Mouse (Mus musculus) forebrain, embryonic 14.5 days (tissue): ENCODE results near the gene Vpreb3. TPM values are rescaled to one million over a fixed set of nuclear protein-coding genes. Genes with fewer than 3 reads are reported as not detected.
A peak's percentile ranks its signal among the peaks of the same experiment; 100 is the strongest.
"Not testable (repeated sequence)": the region's sequence is repeated elsewhere in the genome, so short reads cannot be mapped to it uniquely, and the experiment has no call there.

ENCODE experiments used
- ATAC-seq: fragments of 200-750 bp; cut with Nextera tagmentation; 2 replicates; pipeline ENCODE4 v1.8.0; 2017; ENCODE audit warnings: mild to moderate bottlenecking, moderate library complexity
- DNase-seq: peaks from one replicate; pipeline ENCODE4 v3.0.0-alpha.2; 2015; ENCODE audit warnings: low spot score
- H3K27ac ChIP-seq: fragments of 300-500 bp; sonication (generic); 2 replicates; pipeline ENCODE4 v1.5.1; 2014; ENCODE audit warnings: low read depth, mild to moderate bottlenecking, control low read depth, low read length, moderate library complexity
- H3K27me3 ChIP-seq: fragments of 300-500 bp; sonication (generic); replicated peaks from 2 replicates; pipeline ENCODE4 v1.6.1; 2014; ENCODE audit warnings: low read length, control low read depth, mixed read lengths; ENCODE audit not compliant: control insufficient read depth, insufficient read depth
- H3K36me3 ChIP-seq: fragments of 300-500 bp; sonication (generic); 2 replicates; pipeline ENCODE4 v1.6.1; 2014; ENCODE audit warnings: low read length, control low read depth; ENCODE audit not compliant: control insufficient read depth, insufficient read depth
- H3K4me1 ChIP-seq: fragments of 300-500 bp; sonication (generic); 2 replicates; pipeline ENCODE4 v1.6.1; 2014; ENCODE audit warnings: antibody characterized with exemption, low read length, control low read depth; ENCODE audit not compliant: control insufficient read depth, insufficient read depth
- H3K4me2 ChIP-seq: fragments of 300-500 bp; sonication (generic); 2 replicates; pipeline ENCODE4 v1.6.1; 2014; ENCODE audit warnings: mild to moderate bottlenecking, control low read depth, low read length
- H3K4me3 ChIP-seq: fragments of 300-500 bp; sonication (generic); 2 replicates; pipeline ENCODE4 v1.5.1; 2014; ENCODE audit warnings: low read depth, low read length, control low read depth
- H3K9ac ChIP-seq: fragments of 300-500 bp; sonication (generic); 2 replicates; pipeline ENCODE4 v1.6.1; 2014; ENCODE audit warnings: mild to moderate bottlenecking, low read length, control low read depth, moderate library complexity
- H3K9me3 ChIP-seq: fragments of 300-500 bp; sonication (generic); replicated peaks from 2 replicates; pipeline ENCODE4 v1.6.1; 2016; ENCODE audit warnings: low read length, control low read depth, mixed read lengths; ENCODE audit not compliant: control insufficient read depth
- WGBS: fragments of 180-500 bp; shearing (Covaris S2); extraction: QIAGEN DNeasy Blood & Tissue Kit; methylation state at CpG from one replicate; pipeline ENCODE4 v1.1.7; 2014; 5-methylcytosine and 5-hydroxymethylcytosine counted together
- polyA plus RNA-seq: library from polyadenylated mRNA; unstranded; fragments of >200 nt; fragmentation: Nextera tagmentation; extraction: Ambion mirVana; gene quantifications from 2 replicates; pipeline ENCODE4 v1.2.1, GENCODE M21; 2014

Gene Vpreb3
- polyA plus RNA-seq, 1 experiment from 2014 or later = not detected

DNA sequence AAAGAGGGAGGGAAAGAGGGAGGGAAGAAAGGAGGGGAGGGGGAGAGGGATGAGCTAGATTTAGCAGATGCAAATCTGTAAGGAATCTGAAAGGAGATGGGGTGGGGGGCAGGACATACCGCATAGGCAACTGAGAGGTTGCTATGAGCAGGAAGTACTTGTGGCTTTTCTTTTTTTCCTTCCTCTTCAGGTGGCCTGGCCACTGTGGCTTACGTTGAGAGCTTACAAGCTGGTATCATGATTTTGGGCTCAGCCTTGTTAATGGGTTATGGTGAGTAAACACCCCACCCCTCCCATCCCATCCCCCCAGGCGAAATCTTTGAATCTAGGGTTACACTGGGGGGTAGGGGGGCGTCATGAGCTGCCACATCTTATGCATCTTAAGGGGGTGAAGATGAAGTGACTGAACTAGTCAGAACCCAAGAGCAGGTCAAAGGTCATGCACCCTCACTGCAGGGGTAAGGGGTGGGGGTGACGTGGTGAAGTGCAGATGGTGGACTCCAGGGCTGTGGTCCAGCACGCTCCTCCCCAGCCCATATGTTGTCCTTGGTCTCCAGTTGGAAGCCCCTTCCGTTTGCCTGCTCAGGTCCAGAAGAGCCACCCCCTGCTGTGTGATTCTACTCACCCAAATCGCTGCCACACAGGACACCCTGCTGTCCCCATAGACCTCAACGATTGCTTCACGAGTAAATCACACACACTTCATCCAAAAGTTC, 35.4 kb downstream of the Vpreb3 start:
- no peak for ATAC-seq
- no peak overlapping the region for H3K4me3 ChIP-seq
- H3K4me1 ChIP-seq = no peaks in the 10 kb centered on the region
- no peaks in the 10 kb centered on the region for H3K9me3 ChIP-seq
- WGBS = 44% methylated on average over 10 of the region's 10 CpGs
- no peaks in the 10 kb centered on the region for H3K27me3 ChIP-seq
- DNase-seq = no peak
- H3K27ac ChIP-seq = no peak overlapping the region
- H3K9ac ChIP-seq = no peak overlapping the region
- H3K4me2 ChIP-seq = no peak overlapping the region
- H3K36me3 ChIP-seq = no peaks in the 10 kb centered on the region

DNA sequence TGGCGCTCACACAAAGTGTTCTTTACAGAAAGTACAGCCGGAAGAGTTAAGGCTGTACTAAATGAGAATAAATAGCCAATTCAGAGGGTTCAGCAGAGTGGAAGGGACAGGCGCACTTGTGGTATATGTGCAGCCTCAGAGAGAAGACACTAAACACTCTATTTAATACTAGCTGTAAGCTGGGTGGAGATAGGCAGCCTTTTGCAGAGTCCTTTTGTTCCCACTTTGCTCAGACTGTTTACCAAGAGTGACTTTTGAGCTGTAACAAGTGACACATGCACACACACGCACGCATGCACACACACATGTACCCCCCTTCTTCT, 35.9 kb downstream of the Vpreb3 start:
- no peak for ATAC-seq
- H3K4me2 ChIP-seq = no peak overlapping the region
- H3K9ac ChIP-seq = no peak overlapping the region
- no peak overlapping the region for H3K4me3 ChIP-seq
- no peak overlapping the region for H3K27ac ChIP-seq
- no peaks in the 10 kb centered on the region for H3K9me3 ChIP-seq
- no peak for DNase-seq
- no peaks in the 10 kb centered on the region for H3K36me3 ChIP-seq
- no peaks in the 10 kb centered on the region for H3K4me1 ChIP-seq
- 50% methylated on average over 5 of the region's 5 CpGs for WGBS
- H3K27me3 ChIP-seq = no peaks in the 10 kb centered on the region

DNA sequence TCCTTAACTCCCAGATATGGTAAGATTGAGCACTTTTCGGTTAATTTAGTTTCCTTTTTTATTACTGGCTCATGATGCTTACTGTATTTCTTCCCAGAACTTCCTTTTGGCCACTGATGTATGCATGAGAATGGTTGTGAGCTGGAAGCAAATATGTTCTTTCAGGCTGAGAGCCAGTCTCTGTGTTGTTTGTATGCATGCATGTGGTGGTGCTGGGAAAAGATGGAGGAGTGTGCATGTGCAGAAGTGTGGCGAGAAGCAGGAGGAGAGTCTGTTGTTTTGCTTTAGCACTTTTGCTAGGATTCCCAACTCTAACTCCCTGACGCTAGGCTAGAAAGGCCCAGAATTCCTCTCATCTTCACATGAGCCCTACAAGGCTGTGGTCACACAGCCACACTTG, 36.6 kb downstream of the Vpreb3 start:
- ATAC-seq = peak; percentile 40; the same call in 1 of the 2 replicates
- peak; percentile 70 for DNase-seq
- no peaks in the 10 kb centered on the region for H3K27me3 ChIP-seq
- no peak overlapping the region for H3K9ac ChIP-seq
- H3K36me3 ChIP-seq = no peaks in the 10 kb centered on the region
- no peak overlapping the region for H3K4me3 ChIP-seq
- no peak overlapping the region for H3K27ac ChIP-seq
- H3K9me3 ChIP-seq = no peaks in the 10 kb centered on the region
- H3K4me2 ChIP-seq = no peak overlapping the region
- 92% methylated on average over 3 of the region's 3 CpGs for WGBS
- H3K4me1 ChIP-seq = no peaks in the 10 kb centered on the region

DNA sequence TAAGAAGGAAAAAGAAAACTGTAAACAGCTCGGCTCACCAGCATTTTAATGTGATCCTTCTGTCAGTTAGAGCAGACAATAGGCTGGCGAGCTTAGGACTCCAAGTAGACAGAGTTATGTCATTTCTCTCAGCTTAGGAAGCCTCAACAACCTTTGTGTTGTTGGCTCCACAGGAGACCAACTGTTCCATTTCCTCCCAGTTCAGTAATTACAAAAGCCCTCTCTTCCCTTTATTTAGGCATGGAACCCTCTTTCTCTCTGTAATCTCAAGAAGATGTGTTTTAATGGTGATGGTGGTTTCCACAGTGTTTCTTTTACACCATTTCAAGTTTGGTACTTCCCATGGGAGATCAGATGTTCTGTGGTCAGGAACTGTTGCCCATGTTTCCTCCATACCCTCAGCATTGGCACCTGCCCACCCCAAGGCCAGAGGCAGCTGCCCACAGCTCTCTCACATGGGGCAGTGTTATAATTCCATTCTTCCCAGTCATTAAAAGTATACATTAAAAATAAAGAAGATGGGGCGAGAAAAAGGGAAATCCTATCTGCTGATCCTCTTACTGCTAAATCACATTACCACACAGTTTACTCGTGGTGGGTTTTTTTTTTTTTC, 47.7 kb downstream of the Vpreb3 start:
- ATAC-seq (no peak), DNase-seq (no peak)
- Histone ChIP-seq H3K27me3 (no peaks in the 10 kb centered on the region), H3K9me3 (no peaks in the 10 kb centered on the region), H3K9ac (no peak overlapping the region), H3K36me3 (no peaks in the 10 kb centered on the region), H3K4me2 (no peak overlapping the region), H3K27ac (no peak overlapping the region), H3K4me1 (no peaks in the 10 kb centered on the region), H3K4me3 (no peak overlapping the region)
- WGBS = 62% methylated on average over 4 of the region's 4 CpGs

DNA sequence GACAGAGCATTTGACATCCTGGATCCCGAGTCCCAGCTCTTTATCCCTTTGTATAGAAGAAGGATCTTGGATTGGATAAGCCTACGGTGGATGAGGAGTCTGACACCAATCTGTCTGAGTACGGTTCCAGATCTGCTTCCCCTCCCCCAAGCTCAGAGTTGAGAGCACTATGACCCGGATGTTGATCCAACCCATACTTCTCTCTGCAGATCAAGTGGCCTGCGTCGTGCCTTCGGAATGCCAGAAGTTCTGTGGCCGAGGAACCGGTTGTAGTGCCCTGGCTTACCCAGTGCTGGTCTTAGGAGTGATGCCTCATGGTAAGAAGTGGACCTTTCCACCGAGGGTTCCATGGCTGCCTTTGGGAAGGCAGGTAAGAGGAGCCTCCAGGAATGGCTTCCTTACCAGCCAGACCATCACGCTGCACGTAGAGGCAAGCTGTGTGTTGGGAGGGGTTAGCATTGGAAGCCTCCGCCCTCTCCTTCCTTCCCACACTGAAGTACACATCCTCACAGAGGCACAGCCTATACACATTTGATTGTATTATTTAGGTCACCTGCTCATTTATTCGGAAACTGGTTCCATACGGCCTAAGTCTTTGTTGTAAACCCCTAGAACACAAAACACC, 50.9 kb downstream of the Vpreb3 start:
- no peak overlapping the region for H3K4me3 ChIP-seq
- H3K27me3 ChIP-seq = no peaks in the 10 kb centered on the region
- H3K27ac ChIP-seq = no peak overlapping the region
- no peaks in the 10 kb centered on the region for H3K36me3 ChIP-seq
- 89% methylated on average over 15 of the region's 15 CpGs for WGBS
- H3K9ac ChIP-seq = no peak overlapping the region
- DNase-seq = no peak
- no peak overlapping the region for H3K4me2 ChIP-seq
- H3K4me1 ChIP-seq = no peaks in the 10 kb centered on the region
- ATAC-seq = no peak
- no peaks in the 10 kb centered on the region for H3K9me3 ChIP-seq

DNA sequence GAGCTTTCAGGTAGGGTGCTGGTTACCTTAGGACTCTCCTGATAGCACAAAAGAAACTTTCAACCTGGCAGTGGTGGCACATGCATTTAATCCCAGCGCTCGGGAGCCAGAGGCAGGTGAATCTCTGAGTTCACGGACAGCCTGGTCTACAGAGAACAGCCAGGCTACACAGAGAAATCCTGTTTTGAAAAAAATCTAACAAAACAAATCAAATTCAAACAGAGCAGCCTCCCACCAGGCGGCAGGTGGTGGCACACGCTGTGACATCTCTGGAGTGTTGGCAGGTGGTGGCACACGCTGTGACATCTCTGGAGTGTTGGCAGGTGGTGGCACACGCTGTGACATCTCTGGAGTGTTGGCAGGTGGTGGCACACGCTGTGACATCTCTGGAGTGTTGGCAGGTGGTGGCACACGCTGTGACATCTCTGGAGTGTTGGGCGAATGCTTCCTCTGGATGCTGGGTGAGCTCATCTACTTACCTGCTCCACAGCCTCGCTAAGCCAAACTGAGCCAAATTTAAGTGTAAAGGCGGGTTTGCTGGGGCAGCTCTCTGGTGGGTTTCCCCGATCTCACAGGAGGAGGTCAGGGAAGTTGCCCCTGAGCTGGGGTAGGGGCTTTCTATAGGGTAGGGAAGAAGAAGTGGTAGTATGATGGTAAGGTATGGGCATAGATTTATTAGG, 51.8 kb downstream of the Vpreb3 start:
- not testable (repeated sequence) for H3K27me3 ChIP-seq, H3K36me3 ChIP-seq, H3K9me3 ChIP-seq, H3K9ac ChIP-seq, H3K4me3 ChIP-seq, H3K4me1 ChIP-seq, H3K4me2 ChIP-seq
- H3K27ac ChIP-seq = peak overlapping the region; percentile 53; the same call in 1 of the 2 replicates
- ATAC-seq (peak; percentile 84), DNase-seq (peak; percentile 61)
- WGBS = 63% methylated on average over 12 of the region's 13 CpGs

DNA sequence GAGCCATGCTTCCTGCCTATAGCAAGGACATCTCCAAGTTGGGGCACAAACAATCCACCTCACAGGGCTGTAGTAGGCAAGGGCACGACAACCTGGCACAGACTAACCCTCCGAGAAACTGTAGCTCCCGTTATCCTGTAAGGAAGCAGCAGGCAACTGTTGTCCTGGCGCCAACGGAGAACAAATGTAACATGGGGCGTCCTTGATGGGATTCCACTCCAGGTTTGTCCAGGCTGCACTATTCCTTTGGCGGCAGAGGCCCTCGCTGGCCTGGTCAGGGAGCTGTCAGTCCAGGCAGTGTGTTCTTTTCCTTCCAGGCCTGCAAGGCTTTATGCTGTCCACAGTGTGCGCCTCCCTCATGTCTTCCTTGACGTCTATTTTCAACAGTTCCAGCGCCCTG, 52.6 kb downstream of the Vpreb3 start:
- ATAC-seq (no peak), DNase-seq (no peak)
- no peak overlapping the region for H3K4me3 ChIP-seq

DNA sequence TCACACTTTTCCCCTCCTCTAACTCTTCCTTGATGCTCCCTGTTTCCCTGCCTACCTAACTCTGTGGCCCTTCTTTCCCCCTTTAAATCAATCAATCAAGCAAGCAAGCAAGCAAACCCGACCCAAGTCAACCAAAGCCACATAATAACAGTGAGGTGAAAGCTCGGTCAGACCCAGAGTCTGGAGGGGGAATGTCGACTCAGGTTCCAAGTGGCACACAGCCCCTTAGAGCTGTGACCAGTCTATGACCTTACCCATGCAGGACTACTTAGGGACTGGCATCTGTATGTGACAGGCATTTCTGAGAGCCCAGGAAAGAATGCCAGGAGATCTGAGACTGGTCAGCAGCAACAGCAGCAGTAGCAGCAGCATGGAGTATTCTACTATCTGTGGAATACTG, 53.5 kb downstream of the Vpreb3 start:
- H3K4me1 ChIP-seq = no peaks in the 10 kb centered on the region
- 70% methylated on average over 3 of the region's 3 CpGs for WGBS
- H3K27me3 ChIP-seq = no peaks in the 10 kb centered on the region
- ATAC-seq (no peak), DNase-seq (no peak)
- H3K27ac ChIP-seq = no peak overlapping the region
- no peaks in the 10 kb centered on the region for H3K9me3 ChIP-seq
- no peak overlapping the region for H3K9ac ChIP-seq
- H3K36me3 ChIP-seq = no peaks in the 10 kb centered on the region
- no peak overlapping the region for H3K4me3 ChIP-seq
- H3K4me2 ChIP-seq = no peak overlapping the region

More for the DNA sequence above, 52.6 kb downstream of the Vpreb3 start:
- Histone ChIP-seq H3K9me3 (no peaks in the 10 kb centered on the region), H3K9ac (no peak overlapping the region), H3K27ac (no peak overlapping the region; the same call in 1 of the 2 replicates), H3K27me3 (no peaks in the 10 kb centered on the region), H3K4me1 (no peaks in the 10 kb centered on the region), H3K4me2 (no peak overlapping the region), H3K36me3 (no peaks in the 10 kb centered on the region)
- 82% methylated on average over 11 of the region's 11 CpGs for WGBS
